In genomic region chr7:54878928-54879644, GRCm38 (mm10) we compare ENCODE assay signal across 26 mouse cellular contexts. TPM values are rescaled to one million over a fixed set of nuclear protein-coding genes. Genes with fewer than 3 reads are reported as not detected.
DNase-seq lines count a peak whose midpoint lies in the region; ATAC-seq and TF ChIP-seq lines count a peak whose summit lies in the region.
"Had no signal": no experiment of that assay in that cellular context is flagged by ENCODE, and none has a peak within 500 bp of the region (broad histone marks: within the 10 kb centered on the region; RNA-seq: fewer than 3 reads in every experiment).

No protein-coding gene starts in this region.

- H3K4me1 ChIP-seq in MEL (ENCODE audit: control insufficient read depth in 1 of 2, insufficient read depth in 2 of 2, low read length in 2 of 2): peaks cover 5 to 17% of the 10 kb centered on the region in 2 experiments
- H3K4me1 ChIP-seq in limb, embryonic 10.5 days: no peaks in the 10 kb centered on the region
- H3K4me1 ChIP-seq: embryonic facial prominence, embryonic 12.5 days; embryonic facial prominence, embryonic 15.5 days had no signal

- H3K9ac ChIP-seq in MEL (ENCODE audit: control insufficient read depth, low read depth, low read length, poor library complexity, severe bottlenecking): peak overlapping the region; percentile 54; the same call in 1 of the 2 replicates
- H3K9ac ChIP-seq: embryonic facial prominence, embryonic 12.5 days; embryonic facial prominence, embryonic 15.5 days; forebrain, postnatal 0 days; hindbrain, embryonic 14.5 days had no signal

- no peak; the same call in none of the 2 replicates for TF ChIP-seq RAD21 in MEL (IDR thresholded peaks at IDR 0.05; ENCODE audit: low read depth, low read length)

- peak overlapping the region; percentile 95 for H3K27ac ChIP-seq in MEL (ENCODE audit: control insufficient read depth, low read depth, low read length)
- H3K27ac ChIP-seq in limb, embryonic 10.5 days: no peak overlapping the region
- H3K27ac ChIP-seq: embryonic facial prominence, embryonic 12.5 days; embryonic facial prominence, embryonic 15.5 days; gastrocnemius, adult 2 months; hindbrain, embryonic 14.5 days; hindbrain, postnatal 0 days had no signal

- H3K4me3 ChIP-seq in MEL (ENCODE audit: control insufficient read depth in 1 of 2, insufficient read depth in 1 of 2, low read depth in 2 of 2, low read length in 2 of 2): 0 out of 4 replicates have a peak overlapping the region, but pooled peaks of 1 of the 2 experiments have one; percentile 5
- no peak overlapping the region for H3K4me3 ChIP-seq in limb, embryonic 10.5 days
- H3K4me3 ChIP-seq: embryonic facial prominence, embryonic 12.5 days; embryonic facial prominence, embryonic 15.5 days; gastrocnemius, adult 2 months had no signal

- no peaks in the 10 kb centered on the region for H3K27me3 ChIP-seq in MEL (ENCODE audit: control insufficient read depth in 1 of 2, insufficient read depth in 2 of 2, low read length in 2 of 2)
- no peaks in the 10 kb centered on the region for H3K27me3 ChIP-seq in limb, embryonic 10.5 days (ENCODE audit: low read depth, poor library complexity, severe bottlenecking)
- H3K27me3 ChIP-seq: embryonic facial prominence, embryonic 12.5 days; embryonic facial prominence, embryonic 15.5 days had no signal

- no peaks in the 10 kb centered on the region for H3K9me3 ChIP-seq in MEL (replicated peaks; ENCODE audit: insufficient read depth, low read length)
- no peaks in the 10 kb centered on the region for H3K9me3 ChIP-seq in limb, embryonic 10.5 days (replicated peaks)
- H3K9me3 ChIP-seq: embryonic facial prominence, embryonic 12.5 days; embryonic facial prominence, embryonic 15.5 days had no signal

- intact Hi-C loops in heart, postnatal 14 days (cut with DNase I): no loop called here

- TF ChIP-seq EP300 in MEL (IDR thresholded peaks at IDR 0.05; ENCODE audit: low read depth in 1 of 2, low read length in 2 of 2): peak; percentile 100

- H3K36me3 ChIP-seq in MEL (ENCODE audit: control insufficient read depth in 1 of 2, insufficient read depth in 2 of 2, low read length in 2 of 2): peaks cover 0 to 20% of the 10 kb centered on the region in 2 experiments; a peak in 2 of 4 replicates
- no peaks in the 10 kb centered on the region for H3K36me3 ChIP-seq in limb, embryonic 10.5 days
- H3K36me3 ChIP-seq: embryonic facial prominence, embryonic 12.5 days; embryonic facial prominence, embryonic 15.5 days had no signal

- H3K79me2 ChIP-seq in MEL (ENCODE audit: control insufficient read depth, insufficient read depth, low read length, poor library complexity): no peaks in the 10 kb centered on the region

- no peak for TF ChIP-seq POLR2A in MEL (IDR thresholded peaks at IDR 0.05; ENCODE audit: control insufficient read depth in 1 of 2, insufficient read depth in 1 of 2, low read depth in 1 of 2, low read length in 2 of 2, poor library complexity in 1 of 2)

- ATAC-seq in hematopoietic stem cell, adult 5-6 weeks (replicated peaks in 1 of 2; ENCODE audit: insufficient read depth in 1 of 2, low FRiP score in 2 of 2, low TSS enrichment in 1 of 2, low read depth in 1 of 2, poor library complexity in 2 of 2, severe bottlenecking in 2 of 2): peak; percentile 93 to 96
- peak; percentile 86 for ATAC-seq in megakaryocyte-erythroid progenitor cell, adult 5-6 weeks (replicated peaks; ENCODE audit: low FRiP score, low TSS enrichment, poor library complexity, severe bottlenecking)
- ATAC-seq: CD4-positive, CD25-positive, alpha-beta regulatory T cell, adult 4 months; forebrain, embryonic 14.5 days; forebrain, postnatal 0 days; hindbrain, postnatal 0 days; inflammation-experienced regulatory T-cells, adult 6 months had no signal

- no peak for TF ChIP-seq CTCF in MEL (IDR thresholded peaks at IDR 0.05 in 2 of 3, conservative IDR thresholded peaks at IDR 0.05 in 1 of 3; ENCODE audit: control insufficient read depth in 1 of 3, insufficient read depth in 1 of 3, low read depth in 2 of 3, low read length in 3 of 3, poor library complexity in 1 of 3, severe bottlenecking in 1 of 3)

- DNase-seq in 416B (ENCODE audit: low read depth) (peak; percentile 92), MEL (ENCODE audit: low read depth, low spot score) (peak; percentile 78)
- DNase-seq in embryo, embryonic 11 days: no peak
- DNase-seq in limb, embryonic 10.5 days (ENCODE audit: low spot score): no peak
- DNase-seq in heart, postnatal 14 days: no peak
- DNase-seq: adrenal gland, adult 2 months; adrenal gland, postnatal 14 days; cerebellum, adult 11 months; cerebellum, adult 8-10 months; cerebellum, postnatal 10 days; cerebellum, postnatal 36 days; forebrain, postnatal 0 days; gastrocnemius, adult 2 months; gastrocnemius, postnatal 14 days; heart, adult 11 months; heart, postnatal 36 days had no signal

- 88% methylated on average over 4 of the region's 4 CpGs for WGBS in limb, embryonic 10.5 days

TF ChIP-seq in MEL, 35 proteins besides CTCF, POLR2A, EP300 and RAD21:
- TF ChIP-seq JUND (IDR thresholded peaks at IDR 0.05; ENCODE audit: low read depth, low read length): peak; percentile 88; the same call in 1 of the 2 replicates
- no peak for TF ChIP-seq TBP (IDR thresholded peaks at IDR 0.05; ENCODE audit: low read depth, low read length)
- TF ChIP-seq HCFC1 (IDR thresholded peaks at IDR 0.05; ENCODE audit: low read depth, low read length): peak; percentile 61
- TF ChIP-seq MYB (IDR thresholded peaks at IDR 0.05; ENCODE audit: low read depth, low read length): peak; percentile 88
- peak; percentile 67 for TF ChIP-seq MYC (IDR thresholded peaks at IDR 0.05; ENCODE audit: low read depth, low read length)
- 0 out of 2 replicates have a peak, but pooled peaks have one; percentile 32 for TF ChIP-seq MAX (IDR thresholded peaks at IDR 0.05; ENCODE audit: low read length)
- peak; percentile 69; the same call in 1 of the 2 replicates for TF ChIP-seq MEF2A (IDR thresholded peaks at IDR 0.05; ENCODE audit: extremely low read depth, insufficient replicate concordance, low read depth, low read length, poor library complexity, severe bottlenecking)
- TF ChIP-seq ELF1 (IDR thresholded peaks at IDR 0.05; ENCODE audit: low read depth, low read length): peak; percentile 6; the same call in 1 of the 2 replicates
- peak; percentile 85 for TF ChIP-seq RCOR1 (IDR thresholded peaks at IDR 0.05; ENCODE audit: low read depth, low read length)
- peak; percentile 96 for TF ChIP-seq TAL1 (IDR thresholded peaks at IDR 0.05; ENCODE audit: low read length)
- peak; percentile 76; the same call in 1 of the 2 replicates for TF ChIP-seq MAFK (IDR thresholded peaks at IDR 0.05; ENCODE audit: borderline replicate concordance, low read depth, low read length)
- 0 out of 2 replicates have a peak, but pooled peaks have one; percentile 28 for TF ChIP-seq MAZ (IDR thresholded peaks at IDR 0.05; ENCODE audit: low read depth, low read length)
- TF ChIP-seq POLR2AphosphoS2 (IDR thresholded peaks at IDR 0.05; ENCODE audit: low read length): peak; percentile 47; the same call in 1 of the 2 replicates
- TF ChIP-seq TCF12 (IDR thresholded peaks at IDR 0.05; ENCODE audit: low read depth, low read length): peak; percentile 99
- peak; percentile 100 for TF ChIP-seq GATA1 (IDR thresholded peaks at IDR 0.05; ENCODE audit: low read depth, low read length)
- peak; percentile 65 for TF ChIP-seq ZMIZ1 (IDR thresholded peaks at IDR 0.05; ENCODE audit: low read depth, low read length)
- peak; percentile 94 for TF ChIP-seq ETS1 (IDR thresholded peaks at IDR 0.05; ENCODE audit: low read depth, low read length)
- TF ChIP-seq NELFE (IDR thresholded peaks at IDR 0.05; ENCODE audit: low read depth, low read length): no peak
- TF ChIP-seq SMC3 (IDR thresholded peaks at IDR 0.05; ENCODE audit: low read depth, low read length): no peak
- TF ChIP-seq E2F4 (IDR thresholded peaks at IDR 0.05; ENCODE audit: borderline replicate concordance, low read depth, low read length): no peak; the same call in 1 of the 2 replicates
- TF ChIP-seq KAT2A (conservative IDR thresholded peaks at IDR 0.05; ENCODE audit: low read depth, low read length): peak; percentile 52; the same call in 1 of the 2 replicates
- TF ChIP-seq SIN3A (IDR thresholded peaks at IDR 0.05; ENCODE audit: low read length): peak; percentile 97
- no peak for TF ChIP-seq USF1 (IDR thresholded peaks at IDR 0.05; ENCODE audit: low read depth, low read length)
- peak; percentile 51; the same call in 1 of the 2 replicates for TF ChIP-seq BHLHE40 (IDR thresholded peaks at IDR 0.05; ENCODE audit: borderline replicate concordance, low read depth, low read length)
- no peak for TF ChIP-seq MXI1 (IDR thresholded peaks at IDR 0.05; ENCODE audit: low read depth, low read length)
- TF ChIP-seq CHD2 (IDR thresholded peaks at IDR 0.05; ENCODE audit: low read length): no peak; the same call in 1 of the 2 replicates
- TF ChIP-seq USF2 (IDR thresholded peaks at IDR 0.05; ENCODE audit: borderline replicate concordance in 1 of 2, insufficient read depth in 1 of 2, low read depth in 1 of 2, low read length in 2 of 2): no peak
- TF ChIP-seq ZNF384 (IDR thresholded peaks at IDR 0.05; ENCODE audit: low read depth, low read length): peak; percentile 86

RNA-seq across cellular contexts. Expression of gene Luzp2, which starts 43.8 kb away (rescaled TPM):
- not detected in 2 replicates for total RNA-seq in MEL (2012; rRNA removed)
- not detected for polyA plus RNA-seq in MEL (2012; ENCODE audit: insufficient read depth in 1 of 2, insufficient read length in 2 of 2, low read depth in 1 of 2, low replicate concordance in 2 of 2, missing spikeins in 1 of 2)
- total RNA-seq in hematopoietic stem cell, adult 5-6 weeks (2017): 0.69 TPM in 1 of 2 replicates, not detected in the other
- total RNA-seq in megakaryocyte-erythroid progenitor cell, adult 5-6 weeks (2014; fragmentation: Nextera tagmentation): not detected in 2 replicates
- not detected in 2 replicates for total RNA-seq in megakaryocyte-erythroid progenitor cell, adult 5-6 weeks (2017)
- 0.05 and 0.45 TPM in 2 replicates for polyA plus RNA-seq in limb, embryonic 10.5 days (2016; fragmentation: Nextera tagmentation; extraction: Ambion mirVana)
- total RNA-seq in heart, postnatal 14 days (2021): under 1 TPM; 0.14 to 0.17 TPM
- polyA plus RNA-seq: C2C12; inflammation-experienced regulatory T-cells, adult 6 months had no signal

Comparison
In these comparisons a context has a peak if more than half of its experiments do, and no peak if none do; other contexts are left out.
1. DNase-seq: peak in 416B (single experiment) and MEL (single experiment); none in embryo, embryonic 11 days (single experiment), limb, embryonic 10.5 days (single experiment) and heart, postnatal 14 days (0 of 2).